In the genomic region with DNA sequence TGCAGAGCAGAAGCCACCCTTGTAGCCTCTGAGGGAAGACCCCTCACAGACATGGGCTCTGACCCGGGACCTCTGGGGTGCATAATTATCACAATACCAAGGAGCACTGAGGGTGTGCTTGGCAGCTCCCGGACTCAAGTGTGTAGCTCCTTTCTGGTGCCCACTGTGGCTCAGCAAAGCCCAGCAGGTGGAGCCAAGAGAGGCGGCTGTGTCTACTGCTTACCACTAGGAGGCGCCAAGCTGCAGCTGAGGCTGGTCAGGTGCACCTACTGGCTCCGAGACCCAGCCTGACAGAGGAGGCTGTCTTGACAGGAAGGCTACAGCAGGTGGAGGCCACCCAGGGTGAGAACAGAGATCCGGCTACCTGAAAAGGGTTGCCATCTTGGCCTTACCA, we compare ENCODE assay signal across 9 mouse cellular contexts. TPM values are rescaled to one million over a fixed set of nuclear protein-coding genes. Genes with fewer than 3 reads are reported as not detected.
DNase-seq lines count a peak whose midpoint lies in the region; ATAC-seq and TF ChIP-seq lines count a peak whose summit lies in the region.
"Had no signal": no experiment of that assay in that cellular context is flagged by ENCODE, and none has a peak within 500 bp of the region (broad histone marks: within the 10 kb centered on the region; RNA-seq: fewer than 3 reads in every experiment).

No protein-coding gene starts in this region.

- WGBS in heart, postnatal 0 days = 20% methylated on average over 6 of the region's 6 CpGs

- no peak for TF ChIP-seq CTCF in Patski (IDR thresholded peaks at IDR 0.05)
- TF ChIP-seq CTCF in heart, postnatal 0 days (IDR thresholded peaks at IDR 0.05; ENCODE audit: low read depth) = peak; percentile 99

- H3K4me2 ChIP-seq in heart, postnatal 0 days (ENCODE audit: low read depth, low read length) = no peak overlapping the region

- CTCF ChIA-PET in Patski (lab: Charles Lee) = interaction anchor here (0.6 to 3.2 kb wide), 8 partner anchors 10 to 150 kb away, joined by 3 to 21 read pairs (median 5); a partner anchor contains a TSS

- no peaks in the 10 kb centered on the region for H3K27me3 ChIP-seq in Patski
- H3K27me3 ChIP-seq in heart, postnatal 0 days (ENCODE audit: control insufficient read depth, insufficient read depth, low read length) = peaks cover 21% of the 10 kb centered on the region

- DNase-seq in 416B (ENCODE audit: low read depth) (peak; percentile 46), Patski (ENCODE audit: low read depth, low spot score) (peak; percentile 31)
- DNase-seq in embryo, embryonic 9.5 days (ENCODE audit: extremely low spot score) = peak; percentile 69
- peak; percentile 55 for DNase-seq in heart, postnatal 0 days (ENCODE audit: low spot score)
- DNase-seq in layer of hippocampus, adult 9-11 months = peak; percentile 65
- peak; percentile 77 to 84 for DNase-seq in lung, postnatal 4 days
- DNase-seq in right cerebral cortex, postnatal 14 days = peak; percentile 69
- DNase-seq in urinary bladder, postnatal 14 days (ENCODE audit: low spot score) = peak; percentile 83

- no peaks in the 10 kb centered on the region for H3K36me3 ChIP-seq in heart, postnatal 0 days (replicated peaks; ENCODE audit: control insufficient read depth, insufficient read depth, low read length)

- H3K27ac ChIP-seq in heart, postnatal 0 days (ENCODE audit: low read depth) = no peak overlapping the region

- TF ChIP-seq EP300 in heart, postnatal 0 days (IDR thresholded peaks at IDR 0.05; ENCODE audit: low read depth) = no peak

- ATAC-seq in Patski = peak; percentile 40
- ATAC-seq in heart, postnatal 0 days (ENCODE audit: insufficient read depth, low read depth) = peak; percentile 69

- no peaks in the 10 kb centered on the region for H3K4me1 ChIP-seq in heart, postnatal 0 days (ENCODE audit: control insufficient read depth, insufficient read depth)

- no peaks in the 10 kb centered on the region for H3K9me3 ChIP-seq in heart, postnatal 0 days (replicated peaks; ENCODE audit: control insufficient read depth, low read length)

- no peak overlapping the region for H3K4me3 ChIP-seq in heart, postnatal 0 days (ENCODE audit: low read depth, low read length)
- H3K4me3 ChIP-seq: erythroblast, embryonic 14.5 days had no signal

- POLR2A ChIA-PET in Patski (lab: Charles Lee) = no interaction called here

- in situ Hi-C loops in Patski (cut with MboI; ENCODE audit: low pct_unique_long_range_greater_than_20kb) = loop anchor here (5.0 kb wide), 1 partner anchor 57 kb away; a partner anchor contains a TSS

- H3K9ac ChIP-seq in heart, postnatal 0 days (replicated peaks; ENCODE audit: low read depth, low read length) = no peak overlapping the region

RNA-seq across cellular contexts. Expression of a gene that starts 56.9 kb away (rescaled TPM):
- polyA plus RNA-seq in Patski (2021) = 0.81 TPM
- 1.8 and 4.0 TPM in 2 replicates for total RNA-seq in heart, postnatal 0 days (2014; rRNA removed; ENCODE audit: low replicate concordance)
- 0.19 and 0.38 TPM in 2 replicates for polyA plus RNA-seq in heart, postnatal 0 days (2015; fragmentation: Nextera tagmentation; extraction: Ambion mirVana)
- polyA plus RNA-seq: erythroblast, embryonic 14.5 days had no signal

Comparison
In these comparisons a context has a peak if more than half of its experiments do, and no peak if none do; other contexts are left out.
1. DNase-seq: peak in every context shown above with its lines; median percentile 83 in urinary bladder, postnatal 14 days; 80 in lung, postnatal 4 days; 69 in embryo, embryonic 9.5 days; 69 in right cerebral cortex, postnatal 14 days; 65 in layer of hippocampus, adult 9-11 months; 55 in heart, postnatal 0 days; 46 in 416B; 31 in Patski.